Mouse (Mus musculus) naive thymus-derived CD4-positive, alpha-beta T cell, adult 5 months (primary cell): Measurements from ENCODE around the gene Esrrb. TPM values are rescaled to one million over a fixed set of nuclear protein-coding genes. Genes with fewer than 3 reads are reported as not detected.

ENCODE experiments used
- polyA plus RNA-seq: library from polyadenylated mRNA; unstranded; fragments of 100-300 nt; shearing (Covaris generic); gene quantifications from one replicate; pipeline ENCODE4 v1.2.1, GENCODE M21; 2017

Esrrb gene
- polyA plus RNA-seq, result not detected

DNA sequence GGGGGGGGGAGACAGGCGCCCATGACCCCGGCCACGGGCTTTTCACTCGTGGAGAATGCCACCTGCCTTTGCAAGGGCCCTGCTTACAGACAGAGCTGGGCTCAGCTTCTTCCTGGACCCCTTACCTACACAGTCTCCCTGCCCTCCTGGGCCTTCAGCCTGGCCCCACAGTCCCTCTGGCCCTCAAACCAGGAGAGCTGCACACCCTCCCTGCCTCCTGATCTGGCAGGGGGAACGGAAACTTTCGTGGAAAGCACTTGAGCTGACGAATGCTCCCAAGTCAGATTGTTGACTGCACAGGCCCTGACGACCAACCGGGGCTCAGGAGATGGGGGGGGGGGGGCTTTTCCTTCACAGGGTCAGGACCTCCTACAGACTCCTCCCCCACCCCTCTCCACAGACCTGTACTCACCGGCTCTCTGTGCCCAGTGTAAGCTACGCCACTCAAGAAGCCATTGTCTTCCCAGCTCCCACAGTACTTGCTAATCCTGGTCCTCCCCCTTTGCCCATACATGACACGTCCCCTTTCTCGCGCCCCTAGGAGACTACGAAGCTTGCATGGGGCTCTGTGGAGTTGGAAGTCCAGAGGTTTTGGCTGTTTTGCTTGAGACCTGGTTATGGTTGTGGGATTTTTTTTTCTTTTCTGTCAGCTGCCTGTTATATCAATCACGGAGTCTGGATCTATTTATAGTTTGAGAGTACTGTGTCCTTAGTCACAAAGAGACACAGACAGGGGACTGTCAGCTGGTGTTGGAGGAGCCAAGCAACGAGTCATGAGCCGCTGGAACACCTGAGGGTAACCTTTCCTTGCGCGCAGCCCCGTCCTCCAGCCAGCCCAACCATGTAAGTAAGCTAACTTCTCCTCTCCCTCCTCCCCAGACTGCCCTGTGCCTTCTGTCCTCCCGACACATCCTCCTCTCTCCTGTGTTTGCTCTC lies at the start of gene Esrrb:
Esrrb (plus strand) TSS at position 422 of the 936 bp plus-strand sequence.

Other genes with a start within 250 kb of the Esrrb start
- 35.3 TPM for gene Gpatch2l, start 119.3 kb upstream of the Esrrb start, polyA plus RNA-seq